Mouse (Mus musculus) E14TG2a.4 (cell line): ENCODE results near the gene Actn1.

Source experiments
- CTCF ChIP-seq: conservative IDR thresholded peaks from 2 replicates; pipeline ENCODE4 v1.5.1; 2014; ENCODE audit warnings: low read length
- NANOG ChIP-seq: IDR thresholded peaks from 2 replicates; pipeline ENCODE4 v1.6.1; 2014; ENCODE audit warnings: borderline replicate concordance, low read length, mixed read lengths
- POU5F1 ChIP-seq: IDR thresholded peaks from 2 replicates; pipeline ENCODE4 v1.6.1; 2014; ENCODE audit warnings: low read length, borderline replicate concordance

DNA sequence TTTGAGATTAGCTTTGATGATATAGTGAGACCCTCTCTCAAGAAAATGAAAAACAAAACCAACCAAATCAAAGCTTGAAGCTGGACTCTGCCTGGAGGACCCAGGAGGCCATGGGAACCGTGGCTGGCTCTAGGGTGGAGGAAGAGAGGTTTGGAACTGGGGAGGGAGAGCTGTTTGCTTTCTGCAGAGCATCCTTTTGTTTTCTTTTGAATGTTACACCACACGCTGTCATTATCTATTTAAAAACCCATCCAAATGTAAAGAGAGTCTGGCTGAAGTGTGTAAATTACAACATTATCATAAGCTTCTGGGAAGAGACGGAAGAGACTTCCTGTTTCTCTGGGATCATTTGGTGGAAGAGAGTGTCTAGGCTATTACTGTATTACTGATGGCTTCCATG, 43.1 kb downstream of the Actn1 start:
- TF ChIP-seq CTCF = no peak
- TF ChIP-seq NANOG = peak; percentile 91
- no peak for TF ChIP-seq POU5F1
